Mouse (Mus musculus): ENCODE data around the gene Cldn13. TPM values are rescaled to one million over a fixed set of nuclear protein-coding genes. Genes with fewer than 3 reads are reported as not detected.

Cldn13 gene
- polyA plus RNA-seq, 1 experiment, result 35.1 TPM

GRCm38 (mm10) chr5:134896965-134897364, 18.4 kb downstream of the Cldn13 start:
- H3K4me1 ChIP-seq (ENCODE audit: control insufficient read depth, insufficient read depth, insufficient read length), result no peaks in the 10 kb centered on the region
- TF ChIP-seq POLR2A (IDR thresholded peaks at IDR 0.05; ENCODE audit: low read depth, low read length) (no peak), CTCF (IDR thresholded peaks at IDR 0.05; ENCODE audit: extremely low read depth, insufficient read depth, insufficient read length, insufficient replicate concordance) (no peak)
- H3K36me3 ChIP-seq (ENCODE audit: control insufficient read depth, insufficient read depth, low read length), result no peaks in the 10 kb centered on the region
- H3K4me3 ChIP-seq (ENCODE audit: extremely low read depth, insufficient read depth, insufficient read length), result no peak overlapping the region
- no peak overlapping the region for H3K27ac ChIP-seq (ENCODE audit: insufficient read depth, low read length)
- 97% methylated on average over 8 of the region's 8 CpGs for WGBS
- no peak for DNase-seq (ENCODE audit: low read depth in 1 of 2, low spot score in 2 of 2)
- no peaks in the 10 kb centered on the region for H3K27me3 ChIP-seq (ENCODE audit: control insufficient read depth, insufficient read depth, low read length)

- Histone ChIP-seq H3K36me3 (ENCODE audit: control insufficient read depth, insufficient read depth, low read length) (no peaks in the 10 kb centered on the region), H3K27me3 (ENCODE audit: control insufficient read depth, insufficient read depth, low read length) (no peaks in the 10 kb centered on the region), H3K27ac (ENCODE audit: insufficient read depth, low read length) (no peak overlapping the region), H3K4me3 (ENCODE audit: extremely low read depth, insufficient read depth, insufficient read length) (no peak overlapping the region), H3K4me1 (ENCODE audit: control insufficient read depth, insufficient read depth, insufficient read length) (no peaks in the 10 kb centered on the region)
- 89% methylated on average over 8 of the region's 8 CpGs for WGBS
- DNase-seq (ENCODE audit: low read depth in 1 of 2, low spot score in 2 of 2), result no peak
- no peak for TF ChIP-seq POLR2A (IDR thresholded peaks at IDR 0.05; ENCODE audit: low read depth, low read length)
- no peak for TF ChIP-seq CTCF (IDR thresholded peaks at IDR 0.05; ENCODE audit: extremely low read depth, insufficient read depth, insufficient read length, insufficient replicate concordance)
Observed at GRCm38 (mm10) chr5:134895291-134895690, 20.0 kb downstream of the Cldn13 start.

- H3K36me3 ChIP-seq (ENCODE audit: control insufficient read depth, insufficient read depth, low read length), result no peaks in the 10 kb centered on the region
- no peak for TF ChIP-seq POLR2A (IDR thresholded peaks at IDR 0.05; ENCODE audit: low read depth, low read length)
- no peak for TF ChIP-seq CTCF (IDR thresholded peaks at IDR 0.05; ENCODE audit: extremely low read depth, insufficient read depth, insufficient read length, insufficient replicate concordance)
- no peak for DNase-seq (ENCODE audit: low read depth in 1 of 2, low spot score in 2 of 2)
- H3K4me1 ChIP-seq (ENCODE audit: control insufficient read depth, insufficient read depth, insufficient read length), result no peaks in the 10 kb centered on the region
- 80% methylated on average over 5 of the region's 5 CpGs for WGBS
- no peaks in the 10 kb centered on the region for H3K27me3 ChIP-seq (ENCODE audit: control insufficient read depth, insufficient read depth, low read length)
- H3K4me3 ChIP-seq (ENCODE audit: extremely low read depth, insufficient read depth, insufficient read length), result no peak overlapping the region
- H3K27ac ChIP-seq (ENCODE audit: insufficient read depth, low read length), result no peak overlapping the region
Observed at GRCm38 (mm10) chr5:134892717-134893116, 22.6 kb downstream of the Cldn13 start.

GRCm38 (mm10) chr5:134891552-134891951, 23.8 kb downstream of the Cldn13 start:
- DNase-seq (ENCODE audit: low read depth in 1 of 2, low spot score in 2 of 2), result no peak
- TF ChIP-seq POLR2A (IDR thresholded peaks at IDR 0.05; ENCODE audit: low read depth, low read length), result no peak
- TF ChIP-seq CTCF (IDR thresholded peaks at IDR 0.05; ENCODE audit: extremely low read depth, insufficient read depth, insufficient read length, insufficient replicate concordance), result no peak
- 56% methylated on average over 8 of the region's 8 CpGs for WGBS

GRCm38 (mm10) chr5:134890601-134891054, 24.7 kb downstream of the Cldn13 start:
- H3K27ac ChIP-seq (ENCODE audit: insufficient read depth, low read length), result no peak overlapping the region
- H3K27me3 ChIP-seq (ENCODE audit: control insufficient read depth, insufficient read depth, low read length), result no peaks in the 10 kb centered on the region
- no peaks in the 10 kb centered on the region for H3K36me3 ChIP-seq (ENCODE audit: control insufficient read depth, insufficient read depth, low read length)
- H3K4me1 ChIP-seq (ENCODE audit: control insufficient read depth, insufficient read depth, insufficient read length), result no peaks in the 10 kb centered on the region
- no peak for TF ChIP-seq CTCF (IDR thresholded peaks at IDR 0.05; ENCODE audit: extremely low read depth, insufficient read depth, insufficient read length, insufficient replicate concordance)
- TF ChIP-seq POLR2A (IDR thresholded peaks at IDR 0.05; ENCODE audit: low read depth, low read length), result no peak
- 83% methylated on average over 6 of the region's 6 CpGs for WGBS
- DNase-seq (ENCODE audit: low read depth in 1 of 2, low spot score in 2 of 2), result no peak
- H3K4me3 ChIP-seq (ENCODE audit: extremely low read depth, insufficient read depth, insufficient read length), result no peak overlapping the region

More at GRCm38 (mm10) chr5:134891552-134891951, 23.8 kb downstream of the Cldn13 start:
- no peaks in the 10 kb centered on the region for H3K27me3 ChIP-seq (ENCODE audit: control insufficient read depth, insufficient read depth, low read length)
- no peak overlapping the region for H3K4me3 ChIP-seq (ENCODE audit: extremely low read depth, insufficient read depth, insufficient read length)
- H3K36me3 ChIP-seq (ENCODE audit: control insufficient read depth, insufficient read depth, low read length), result no peaks in the 10 kb centered on the region
- H3K27ac ChIP-seq (ENCODE audit: insufficient read depth, low read length), result no peak overlapping the region
- H3K4me1 ChIP-seq (ENCODE audit: control insufficient read depth, insufficient read depth, insufficient read length), result no peaks in the 10 kb centered on the region

GRCm38 (mm10) chr5:134888505-134888904, 26.8 kb downstream of the Cldn13 start:
- Histone ChIP-seq H3K36me3 (ENCODE audit: control insufficient read depth, insufficient read depth, low read length) (no peaks in the 10 kb centered on the region), H3K27ac (ENCODE audit: insufficient read depth, low read length) (no peak overlapping the region), H3K27me3 (ENCODE audit: control insufficient read depth, insufficient read depth, low read length) (no peaks in the 10 kb centered on the region), H3K4me3 (ENCODE audit: extremely low read depth, insufficient read depth, insufficient read length) (no peak overlapping the region), H3K4me1 (ENCODE audit: control insufficient read depth, insufficient read depth, insufficient read length) (no peaks in the 10 kb centered on the region)
- TF ChIP-seq POLR2A (IDR thresholded peaks at IDR 0.05; ENCODE audit: low read depth, low read length), result no peak
- TF ChIP-seq CTCF (IDR thresholded peaks at IDR 0.05; ENCODE audit: extremely low read depth, insufficient read depth, insufficient read length, insufficient replicate concordance), result no peak
- WGBS, result 86% methylated on average over 7 of the region's 7 CpGs
- no peak for DNase-seq (ENCODE audit: low read depth in 1 of 2, low spot score in 2 of 2)

- no peak for DNase-seq (ENCODE audit: low read depth in 1 of 2, low spot score in 2 of 2)
- 43% methylated on average over 18 of the region's 18 CpGs for WGBS
- Histone ChIP-seq H3K27ac (ENCODE audit: insufficient read depth, low read length) (no peak overlapping the region), H3K4me1 (ENCODE audit: control insufficient read depth, insufficient read depth, insufficient read length) (no peaks in the 10 kb centered on the region), H3K4me3 (ENCODE audit: extremely low read depth, insufficient read depth, insufficient read length) (no peak overlapping the region), H3K36me3 (ENCODE audit: control insufficient read depth, insufficient read depth, low read length) (no peaks in the 10 kb centered on the region), H3K27me3 (ENCODE audit: control insufficient read depth, insufficient read depth, low read length) (no peaks in the 10 kb centered on the region)
- TF ChIP-seq POLR2A (IDR thresholded peaks at IDR 0.05; ENCODE audit: low read depth, low read length) (no peak), CTCF (IDR thresholded peaks at IDR 0.05; ENCODE audit: extremely low read depth, insufficient read depth, insufficient read length, insufficient replicate concordance) (no peak)
Observed at GRCm38 (mm10) chr5:134887447-134888335, 27.6 kb downstream of the Cldn13 start.

Data from spleen, adult 2 months (tissue).